8 mouse cellular contexts compared by ENCODE assay signal in genomic region chr9:104002913-104003330, GRCm38 (mm10). TPM values are rescaled to one million over a fixed set of nuclear protein-coding genes. Genes with fewer than 3 reads are reported as not detected.
A peak's percentile ranks its signal among the peaks of the same experiment; 100 is the strongest.
DNase-seq lines count a peak whose midpoint lies in the region; ATAC-seq and TF ChIP-seq lines count a peak whose summit lies in the region.

No protein-coding gene starts in this region.

- WGBS in hindbrain, embryonic 15.5 days, result under 1% methylated on average over 35 of the region's 37 CpGs
- WGBS in limb, embryonic 12.5 days, result under 1% methylated on average over 37 of the region's 37 CpGs
- WGBS in midbrain, embryonic 11.5 days, result under 1% methylated on average over 36 of the region's 37 CpGs

- no peak for TF ChIP-seq POLR2A in ES-Bruce4 (IDR thresholded peaks at IDR 0.05; ENCODE audit: insufficient read depth, low read length)

- peak overlapping the region; percentile 66 for H3K9ac ChIP-seq in ES-Bruce4 (ENCODE audit: low read depth, poor library complexity, severe bottlenecking)
- H3K9ac ChIP-seq in hindbrain, embryonic 15.5 days, result peak overlapping the region; percentile 50
- H3K9ac ChIP-seq in limb, embryonic 12.5 days (replicated peaks), result peak overlapping the region; percentile 61
- peak overlapping the region; percentile 62 for H3K9ac ChIP-seq in midbrain, embryonic 11.5 days (ENCODE audit: low read length)

- no peak overlapping the region for H3K27ac ChIP-seq in ES-Bruce4 (ENCODE audit: insufficient read depth, low read length)
- peak overlapping the region; percentile 81 for H3K27ac ChIP-seq in hindbrain, embryonic 15.5 days (replicated peaks)
- H3K27ac ChIP-seq in limb, embryonic 12.5 days, result peak overlapping the region; percentile 86
- peak overlapping the region; percentile 7; the same call in 1 of the 2 replicates for H3K27ac ChIP-seq in midbrain, embryonic 11.5 days (ENCODE audit: low read depth, low read length)

- TF ChIP-seq CTCF in ES-Bruce4 (IDR thresholded peaks at IDR 0.05; ENCODE audit: low read depth, low read length), result peak; percentile 72

- peak overlapping the region; percentile 78 for H3K4me2 ChIP-seq in hindbrain, embryonic 15.5 days
- H3K4me2 ChIP-seq in limb, embryonic 12.5 days, result peak overlapping the region; percentile 59
- H3K4me2 ChIP-seq in midbrain, embryonic 11.5 days, result peak overlapping the region; percentile 75

- H3K9me3 ChIP-seq in ES-Bruce4 (replicated peaks; ENCODE audit: control insufficient read depth, insufficient read depth, low read length, poor library complexity, severe bottlenecking), result no peaks in the 10 kb centered on the region
- no peaks in the 10 kb centered on the region for H3K9me3 ChIP-seq in hindbrain, embryonic 15.5 days
- no peaks in the 10 kb centered on the region for H3K9me3 ChIP-seq in limb, embryonic 12.5 days
- H3K9me3 ChIP-seq in midbrain, embryonic 11.5 days (ENCODE audit: control insufficient read depth, low read length), result no peaks in the 10 kb centered on the region

- no peak for DNase-seq in cerebellum, adult 9-10 months
- peak; percentile 77 for DNase-seq in embryo, embryonic 9.5 days (ENCODE audit: extremely low spot score)
- DNase-seq in midbrain, embryonic 11.5 days (ENCODE audit: low spot score, missing footprints), result peak; percentile 95
- DNase-seq in splenic B cell, adult 2 months (ENCODE audit: low read depth, low spot score), result peak; percentile 84

- TF ChIP-seq EP300 in ES-Bruce4 (IDR thresholded peaks at IDR 0.05; ENCODE audit: insufficient read depth, low read depth, low read length), result no peak

- peak; percentile 65 for ATAC-seq in cerebellum, adult (ENCODE audit: insufficient number of reproducible peaks, low FRiP score, low TSS enrichment)
- ATAC-seq in hindbrain, embryonic 15.5 days (ENCODE audit: low FRiP score, low read depth), result peak; percentile 63
- peak; percentile 46 for ATAC-seq in limb, embryonic 12.5 days (ENCODE audit: insufficient number of reproducible peaks, insufficient read depth, low FRiP score, low TSS enrichment, low read depth)
- ATAC-seq in midbrain, embryonic 11.5 days (ENCODE audit: low FRiP score), result peak; percentile 49

- H3K4me1 ChIP-seq in ES-Bruce4 (ENCODE audit: control insufficient read depth, insufficient read depth, low read length), result peaks cover 2% of the 10 kb centered on the region
- peaks cover 22% of the 10 kb centered on the region for H3K4me1 ChIP-seq in hindbrain, embryonic 15.5 days (replicated peaks)
- peaks cover 12% of the 10 kb centered on the region for H3K4me1 ChIP-seq in limb, embryonic 12.5 days (replicated peaks)
- H3K4me1 ChIP-seq in midbrain, embryonic 11.5 days (ENCODE audit: control insufficient read depth, insufficient read depth, low read length), result no peaks in the 10 kb centered on the region

- peak overlapping the region; percentile 78 for H3K4me3 ChIP-seq in ES-Bruce4 (ENCODE audit: low read depth, low read length)
- H3K4me3 ChIP-seq in hindbrain, embryonic 15.5 days, result peak overlapping the region; percentile 52
- peak overlapping the region; percentile 67 for H3K4me3 ChIP-seq in limb, embryonic 12.5 days (replicated peaks)
- H3K4me3 ChIP-seq in midbrain, embryonic 11.5 days (ENCODE audit: low read depth, low read length), result peak overlapping the region; percentile 60

- no peaks in the 10 kb centered on the region for H3K27me3 ChIP-seq in ES-Bruce4 (ENCODE audit: control insufficient read depth, insufficient read depth, low read length, poor library complexity, severe bottlenecking)
- no peaks in the 10 kb centered on the region; the same call in 1 of the 2 replicates for H3K27me3 ChIP-seq in hindbrain, embryonic 15.5 days
- H3K27me3 ChIP-seq in limb, embryonic 12.5 days, result peaks cover 8% of the 10 kb centered on the region; the same call in 1 of the 2 replicates
- no peaks in the 10 kb centered on the region for H3K27me3 ChIP-seq in midbrain, embryonic 11.5 days (ENCODE audit: control insufficient read depth, insufficient read depth, low read length)
- no peaks in the 10 kb centered on the region for H3K27me3 ChIP-seq in splenic B cell, adult 2 months (ENCODE audit: control insufficient read depth, insufficient read depth, low read length, poor library complexity, severe bottlenecking)

- H3K36me3 ChIP-seq in ES-Bruce4 (ENCODE audit: control insufficient read depth, insufficient read depth, low read length, poor library complexity, severe bottlenecking), result no peaks in the 10 kb centered on the region
- H3K36me3 ChIP-seq in hindbrain, embryonic 15.5 days, result no peaks in the 10 kb centered on the region
- H3K36me3 ChIP-seq in limb, embryonic 12.5 days, result peaks cover 15% of the 10 kb centered on the region
- no peaks in the 10 kb centered on the region for H3K36me3 ChIP-seq in midbrain, embryonic 11.5 days (ENCODE audit: control insufficient read depth, insufficient read depth, low read length)
- H3K36me3 ChIP-seq in splenic B cell, adult 2 months (ENCODE audit: control insufficient read depth, insufficient read depth, low read length, poor library complexity, severe bottlenecking), result no peaks in the 10 kb centered on the region

RNA-seq across cellular contexts. Expression of gene Nphp3, which starts 0.6 kb away (rescaled TPM):
- 26.8 and 29.4 TPM in 2 replicates for polyA plus RNA-seq in ES-Bruce4 (2011; ENCODE audit: insufficient read depth, insufficient read length, low read depth, missing spikeins)
- 3.3 and 4.1 TPM in 2 replicates for polyA plus RNA-seq in hindbrain, embryonic 15.5 days (2015; fragmentation: Nextera tagmentation; extraction: Ambion mirVana)
- 8.4 and 8.6 TPM in 2 replicates for polyA plus RNA-seq in limb, embryonic 12.5 days (2016; fragmentation: Nextera tagmentation; extraction: Ambion mirVana)
- polyA plus RNA-seq in midbrain, embryonic 11.5 days (2014; fragmentation: Nextera tagmentation; extraction: Ambion mirVana), result 3.3 and 3.5 TPM in 2 replicates

RNA-seq across cellular contexts. Expression of gene Gm28305, which starts 37.5 kb away (rescaled TPM):
- not detected in 2 replicates for polyA plus RNA-seq in ES-Bruce4 (2011; ENCODE audit: insufficient read depth, insufficient read length, low read depth, missing spikeins)
- not detected in 2 replicates for polyA plus RNA-seq in hindbrain, embryonic 15.5 days (2015; fragmentation: Nextera tagmentation; extraction: Ambion mirVana)
- polyA plus RNA-seq in limb, embryonic 12.5 days (2016; fragmentation: Nextera tagmentation; extraction: Ambion mirVana), result not detected in 2 replicates
- not detected in 2 replicates for polyA plus RNA-seq in midbrain, embryonic 11.5 days (2014; fragmentation: Nextera tagmentation; extraction: Ambion mirVana)
